Comparison of ENCODE assay signal across 1 mouse cellular context in the genomic region with DNA sequence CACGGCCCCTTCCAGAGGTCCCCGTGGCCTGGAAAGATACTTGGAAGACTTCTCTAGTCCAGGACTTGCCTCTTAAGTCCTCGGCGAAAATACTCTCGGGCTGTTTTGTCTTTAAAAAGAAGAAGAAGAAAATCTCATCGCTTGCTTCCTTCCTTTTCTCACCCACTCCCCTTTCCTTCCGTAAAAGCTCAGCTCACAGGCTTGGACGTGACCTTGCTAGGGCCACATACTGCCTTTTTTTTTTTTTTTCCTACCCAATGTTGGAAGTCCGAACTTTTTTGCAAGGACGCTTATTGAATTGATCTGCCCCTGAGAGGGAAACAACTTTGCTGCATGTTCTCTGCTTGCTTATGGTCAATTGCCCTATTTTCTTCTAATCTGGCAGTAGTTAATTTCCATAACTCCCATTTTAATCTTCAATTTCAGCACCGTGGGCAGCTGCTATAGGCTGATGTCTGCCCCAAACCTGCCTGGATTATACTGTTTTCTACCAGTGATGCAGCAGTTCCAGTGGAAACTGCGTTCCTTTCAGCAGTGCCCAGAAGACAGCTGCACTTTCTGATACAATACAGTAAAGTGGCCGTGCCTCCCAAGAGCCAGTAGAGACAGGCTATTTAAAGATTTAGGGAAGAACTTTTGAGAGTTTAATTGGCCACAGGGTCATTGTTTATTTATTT.
TF ChIP-seq lines count a peak whose summit lies in the region.

No protein-coding gene starts in this region.

TF ChIP-seq in CH12.LX, 34 proteins besides CTCF, POLR2A, EP300 and RAD21 (continued from another document):
- TF ChIP-seq CHD1 (IDR thresholded peaks at IDR 0.05; ENCODE audit: low read depth, low read length) (peak; percentile 61), ETS1 (conservative IDR thresholded peaks at IDR 0.05; ENCODE audit: low read depth, low read length) (no peak), MXI1 (IDR thresholded peaks at IDR 0.05; ENCODE audit: low read depth, low read length) (no peak)
